Mouse (Mus musculus): ENCODE data around the gene 1700001L19Rik.
A peak's percentile ranks its signal among the peaks of the same experiment; 100 is the strongest.

The 1700001L19Rik gene

GRCm38 (mm10) chr13:68597199-68597598, at the start of gene 1700001L19Rik:
TSS of gene 1700001L19Rik (plus strand) at chr13:68597421.
- no peak for DNase-seq (ENCODE audit: extremely low spot score)

DNA sequence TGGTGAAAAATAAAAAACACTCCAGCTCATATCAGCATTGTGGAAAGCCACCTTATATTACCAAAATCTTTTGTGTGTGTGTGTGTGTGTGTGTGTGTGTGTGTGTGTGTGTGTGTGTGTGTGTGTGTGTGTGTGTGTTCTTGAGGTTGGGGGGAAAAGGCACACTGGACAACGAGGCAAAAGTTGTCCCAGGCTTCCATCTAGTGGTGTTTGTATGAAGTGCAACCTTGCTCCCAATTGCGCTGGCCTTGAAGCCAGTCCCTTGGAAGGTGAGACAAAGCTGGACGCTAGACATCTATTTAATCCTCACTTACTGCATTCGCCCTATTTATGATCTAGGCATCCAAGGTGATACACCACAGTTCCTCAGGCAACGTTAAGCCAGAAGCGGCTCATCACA, 43.8 kb upstream of the 1700001L19Rik start:
- peak; percentile 17 for DNase-seq (ENCODE audit: extremely low spot score)

DNA sequence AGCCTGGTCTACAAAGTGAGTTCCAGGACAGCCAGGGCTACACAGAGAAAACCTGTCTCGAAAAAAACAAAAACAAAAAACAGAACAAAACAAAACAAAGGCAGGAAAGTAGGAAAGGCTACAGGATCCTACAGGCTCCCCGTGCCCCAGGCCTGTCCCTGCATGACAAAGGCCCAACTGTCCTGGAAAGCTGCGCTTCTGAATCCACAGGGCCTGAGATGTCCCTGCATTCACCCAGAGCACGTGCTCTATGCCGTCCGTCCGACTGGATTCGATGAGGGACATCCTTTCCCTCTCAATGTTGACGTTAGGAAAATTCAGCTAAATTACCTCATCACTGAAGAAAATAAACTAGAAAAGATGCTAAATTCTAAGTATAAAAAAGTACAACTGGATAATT, 29.1 kb upstream of the 1700001L19Rik start:
- no peak for DNase-seq (ENCODE audit: extremely low spot score)

GRCm38 (mm10) chr13:68568548-68568947, 28.7 kb upstream of the 1700001L19Rik start:
- DNase-seq (ENCODE audit: extremely low spot score), result no peak

- DNase-seq (ENCODE audit: extremely low spot score), result peak; percentile 49
Observed at GRCm38 (mm10) chr13:68569589-68570336, 27.5 kb upstream of the 1700001L19Rik start.

GRCm38 (mm10) chr13:68572247-68572646, 25.0 kb upstream of the 1700001L19Rik start:
- DNase-seq (ENCODE audit: extremely low spot score), result no peak

DNA sequence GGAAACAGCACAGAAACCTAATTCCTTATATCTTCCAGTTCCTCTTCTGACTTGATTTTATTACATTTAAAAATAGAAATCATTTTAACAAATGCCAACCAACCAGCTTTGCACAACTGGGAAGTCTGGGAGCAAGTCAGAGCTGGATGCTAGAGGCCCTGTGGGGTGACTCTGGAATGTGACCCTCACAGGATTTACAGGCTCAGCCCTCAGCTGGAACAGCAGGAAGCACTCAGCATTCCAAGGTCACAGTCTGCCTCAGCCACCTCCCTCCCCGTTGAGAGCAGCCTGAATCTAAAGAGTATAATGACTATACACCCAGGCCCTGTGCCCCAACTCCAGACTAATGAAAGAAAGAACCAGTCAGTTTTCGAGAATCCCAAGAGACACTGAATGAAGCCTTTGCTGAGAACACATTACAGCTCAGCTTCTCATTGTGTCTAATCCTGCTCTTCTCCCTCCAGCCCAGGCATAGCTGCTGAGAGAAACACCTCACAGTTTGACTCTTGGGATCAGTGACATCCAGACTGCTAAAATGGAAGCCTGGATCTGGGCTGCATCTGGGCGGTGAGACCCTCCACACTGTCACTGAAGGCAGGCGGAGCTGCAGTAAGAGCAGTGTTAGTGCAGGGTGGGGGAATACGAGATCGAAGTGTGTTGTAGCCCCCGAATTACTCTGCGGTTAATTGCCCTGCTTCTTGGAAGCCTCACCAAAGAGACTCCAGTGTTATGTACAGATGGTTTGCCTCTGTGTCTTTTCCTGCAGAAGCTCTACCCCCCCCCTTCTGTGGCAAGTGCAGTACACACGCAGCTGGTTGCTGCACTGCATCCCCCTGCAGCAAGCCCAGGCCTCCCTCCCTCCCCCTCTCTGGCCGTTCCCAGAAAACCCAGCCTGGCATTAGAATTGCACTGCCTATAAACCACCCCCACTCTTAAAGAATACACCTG, 24.0 kb upstream of the 1700001L19Rik start:
- no peak for DNase-seq (ENCODE audit: extremely low spot score)

GRCm38 (mm10) chr13:68574398-68574797, 22.8 kb upstream of the 1700001L19Rik start:
- no peak for DNase-seq (ENCODE audit: extremely low spot score)

DNA sequence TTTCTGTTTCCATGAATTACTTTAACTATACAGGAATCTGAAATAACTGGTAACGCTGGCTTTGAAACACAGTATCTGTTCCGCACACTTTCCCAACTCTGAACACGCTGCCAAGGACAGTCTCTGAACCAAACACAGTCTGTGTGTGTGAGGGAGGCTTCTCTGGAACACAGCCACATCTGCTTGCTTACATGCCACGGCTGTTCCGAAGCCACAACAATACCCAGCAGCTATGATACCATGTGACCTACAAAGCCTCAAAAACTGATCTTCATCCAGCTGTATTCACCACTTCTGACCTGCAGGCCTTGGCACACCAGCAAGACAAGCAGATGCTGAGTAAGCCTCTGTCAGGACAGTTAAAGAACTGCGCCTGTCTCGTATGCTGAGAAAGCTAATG, 19.3 kb upstream of the 1700001L19Rik start:
- DNase-seq (ENCODE audit: extremely low spot score), result no peak

DNA sequence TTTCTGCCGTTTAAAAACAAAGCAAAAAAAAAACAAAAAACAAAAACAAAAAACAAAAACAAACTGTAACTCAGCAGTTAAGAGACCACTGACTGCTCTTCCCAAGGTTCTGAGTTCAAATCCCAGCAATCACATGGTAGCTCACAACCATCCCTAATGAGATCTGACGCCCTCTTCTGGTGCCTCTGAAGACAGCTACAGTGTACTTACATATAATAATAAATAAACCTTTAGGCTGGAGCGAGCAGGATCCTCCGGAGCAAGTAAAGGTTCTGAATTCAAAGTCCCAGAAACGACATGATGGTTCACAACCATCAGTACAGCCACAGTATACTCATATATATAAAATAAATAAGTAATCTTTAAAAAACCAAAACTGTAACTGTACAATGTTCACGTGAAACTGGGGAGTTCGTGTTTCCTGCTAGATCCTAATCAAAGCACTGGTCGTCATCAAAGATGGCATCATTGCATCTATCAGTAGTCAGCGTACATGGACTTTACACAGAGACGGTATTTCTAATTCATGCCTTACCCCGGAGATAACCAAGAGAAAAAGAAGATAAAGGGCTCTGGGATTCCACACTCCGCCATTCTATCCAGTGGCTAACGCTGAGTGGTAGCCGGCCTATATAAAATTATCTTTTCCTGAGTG, 16.0 kb upstream of the 1700001L19Rik start:
- DNase-seq (ENCODE audit: extremely low spot score), result no peak

DNA sequence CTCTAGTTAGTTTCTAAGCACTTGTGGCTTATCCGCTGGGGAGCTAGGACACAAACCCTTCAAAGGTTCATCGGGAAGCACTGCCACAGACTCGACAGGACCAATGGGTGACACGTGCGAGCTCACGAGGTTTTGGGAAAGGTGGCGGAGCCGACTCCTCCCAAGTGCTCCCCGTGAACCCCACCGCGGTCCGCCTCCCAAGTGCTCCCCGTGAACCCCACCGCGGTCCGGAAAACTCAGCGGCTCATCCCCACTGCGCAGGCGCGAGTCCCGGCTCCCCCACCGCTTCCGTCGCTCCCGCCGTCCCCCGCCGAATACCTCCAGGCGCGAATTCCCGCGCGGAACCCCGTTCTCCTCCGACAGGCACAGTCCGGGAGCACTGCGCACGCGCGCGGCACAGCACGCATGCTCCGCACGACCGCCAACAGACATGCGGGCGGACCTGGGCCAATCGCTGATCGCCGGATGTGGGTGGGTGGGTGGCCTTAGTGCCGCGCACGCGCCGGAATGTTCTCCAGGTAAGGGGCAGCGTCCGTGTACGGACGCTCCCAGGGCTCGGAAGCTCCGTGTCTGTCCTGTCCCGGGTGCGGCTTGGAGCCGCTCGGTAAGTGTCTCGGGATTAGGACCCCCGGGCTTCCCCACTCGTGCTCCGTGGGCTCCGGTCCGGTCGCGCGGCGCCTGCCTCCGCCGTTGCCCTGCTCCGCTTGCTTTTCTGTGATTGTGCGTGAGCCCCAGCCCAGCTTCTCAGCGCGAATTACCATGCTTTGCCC, 15.3 kb upstream of the 1700001L19Rik start, which contains the start of the genes Mtrr and Fastkd3:
TSS of gene Mtrr (minus strand) at position 403 of the 770 bp plus-strand sequence.
TSS of gene Fastkd3 (plus strand) at position 488 of the 770 bp plus-strand sequence.
- DNase-seq (ENCODE audit: extremely low spot score), result peak; percentile 96

GRCm38 (mm10) chr13:68582517-68582780, 14.8 kb upstream of the 1700001L19Rik start:
- DNase-seq (ENCODE audit: extremely low spot score), result no peak

- DNase-seq (ENCODE audit: extremely low spot score), result no peak
Observed at GRCm38 (mm10) chr13:68583961-68584360, 13.3 kb upstream of the 1700001L19Rik start.

DNA sequence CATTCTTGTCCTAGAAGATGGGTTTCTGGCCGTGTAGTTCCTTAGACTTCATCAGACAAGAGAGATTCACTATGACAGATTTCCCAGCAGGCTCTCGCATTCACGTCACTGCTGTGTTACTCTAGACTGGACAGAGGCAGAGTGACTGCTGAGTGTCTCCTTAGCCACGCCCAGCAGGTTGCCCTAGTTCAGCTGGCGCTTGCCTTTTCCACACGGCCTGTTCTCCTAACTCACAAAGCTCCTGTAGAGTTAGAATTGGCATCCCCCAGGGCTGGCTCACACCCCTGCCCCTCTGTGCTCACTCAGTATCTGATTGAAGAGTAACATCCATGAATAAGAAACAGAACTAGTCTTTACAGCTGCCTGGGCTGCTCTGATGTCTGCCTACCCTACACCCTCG, 11.8 kb upstream of the 1700001L19Rik start:
- DNase-seq (ENCODE audit: extremely low spot score), result no peak

- DNase-seq (ENCODE audit: extremely low spot score), result no peak
Observed at GRCm38 (mm10) chr13:68588352-68588751, 8.9 kb upstream of the 1700001L19Rik start.

DNA sequence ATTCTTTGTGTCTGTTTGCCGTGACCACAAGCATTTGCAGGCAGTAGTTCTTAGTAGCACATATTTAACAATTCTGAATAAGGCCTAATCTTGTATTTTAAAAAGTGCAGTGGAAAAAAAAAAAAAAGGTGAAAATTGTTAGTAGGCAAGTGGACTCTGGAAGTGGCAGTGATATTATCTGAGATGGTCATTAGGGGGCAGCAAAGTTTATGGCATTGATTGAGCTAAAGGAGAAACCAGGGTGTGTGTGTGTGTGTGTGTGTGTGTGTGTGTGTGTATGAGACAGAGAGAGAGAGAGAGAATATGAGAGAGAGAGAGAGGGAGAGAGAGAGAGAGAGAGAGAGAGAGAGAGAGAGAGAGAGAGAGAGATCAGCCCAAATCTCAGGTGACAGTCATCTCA, 3.4 kb upstream of the 1700001L19Rik start:
- no peak for DNase-seq (ENCODE audit: extremely low spot score)

DNA sequence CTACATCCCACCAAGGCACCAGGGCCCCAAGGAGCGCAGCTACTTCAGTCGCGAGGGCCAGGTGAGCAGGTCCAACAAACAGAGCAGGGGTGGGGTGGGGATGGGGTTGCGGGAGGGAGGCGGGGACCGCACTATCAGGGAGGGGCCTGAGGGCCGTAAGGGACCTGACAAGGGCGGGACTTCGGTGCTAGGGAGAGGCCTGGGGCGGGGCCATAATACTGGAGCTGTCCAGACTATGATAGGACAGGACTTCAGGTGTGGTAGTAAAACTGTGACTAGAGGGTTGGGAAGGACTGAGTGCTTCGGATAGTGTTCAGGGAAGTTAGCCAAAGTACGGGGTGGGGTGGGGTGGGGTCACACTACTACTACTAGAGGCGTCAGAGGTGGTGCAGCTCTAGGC, 446 bp downstream of the 1700001L19Rik start:
- DNase-seq (ENCODE audit: extremely low spot score), result no peak

GRCm38 (mm10) chr13:68598953-68599352, 1.7 kb downstream of the 1700001L19Rik start:
- DNase-seq (ENCODE audit: extremely low spot score), result no peak

DNA sequence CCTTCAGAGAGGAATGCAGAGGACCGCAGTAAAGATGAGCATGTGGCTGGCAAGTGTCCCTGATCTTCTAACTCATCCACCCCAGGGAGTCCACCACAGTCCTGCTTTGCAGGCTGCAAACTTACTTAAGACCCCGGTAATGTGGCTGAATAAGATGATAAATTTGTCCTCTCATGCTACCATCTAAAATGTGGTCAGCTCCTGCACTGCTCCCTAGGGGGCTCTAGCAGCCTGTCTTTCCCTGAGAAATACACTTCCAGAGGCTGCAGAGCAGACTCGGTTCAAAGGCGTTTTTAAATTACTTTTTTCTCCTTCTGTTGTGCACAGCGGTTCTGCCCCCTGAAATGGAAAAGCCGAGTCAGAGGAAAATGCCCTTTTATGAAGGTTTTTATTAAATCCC, 4.0 kb downstream of the 1700001L19Rik start:
- DNase-seq (ENCODE audit: extremely low spot score), result no peak

- no peak for DNase-seq (ENCODE audit: extremely low spot score)
Observed at GRCm38 (mm10) chr13:68603085-68603484, 5.9 kb downstream of the 1700001L19Rik start.

GRCm38 (mm10) chr13:68605689-68606126, 8.5 kb downstream of the 1700001L19Rik start:
- peak; percentile 55 for DNase-seq (ENCODE audit: extremely low spot score)

All from embryo, embryonic 9.5 days (tissue).